In the genomic region with DNA sequence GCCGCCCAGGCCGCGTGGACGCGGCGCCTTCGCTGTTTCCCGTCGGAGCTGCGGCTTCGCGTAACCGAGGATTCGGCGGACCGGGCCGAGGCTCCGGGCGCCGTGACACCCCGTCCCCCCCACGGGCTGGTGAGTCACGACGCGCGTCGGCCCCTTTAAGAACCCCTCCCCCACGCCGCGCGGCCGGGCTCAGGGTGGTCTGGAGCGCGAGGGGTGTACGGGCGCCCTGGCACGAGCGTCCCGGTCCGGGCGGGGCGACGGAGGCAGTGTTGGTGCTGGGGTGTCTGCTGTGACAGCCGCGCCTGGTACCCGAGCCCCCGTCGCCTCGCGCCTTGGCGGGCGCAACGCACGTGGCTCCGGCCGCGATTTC, we compare ENCODE assay signal across 8 mouse cellular contexts. TPM values are rescaled to one million over a fixed set of nuclear protein-coding genes. Genes with fewer than 3 reads are reported as not detected.
DNase-seq lines count a peak whose midpoint lies in the region; ATAC-seq and TF ChIP-seq lines count a peak whose summit lies in the region.

No protein-coding gene starts in this region.

- under 1% methylated on average over 50 of the region's 57 CpGs for WGBS in kidney, postnatal 0 days
- under 1% methylated on average over 57 of the region's 57 CpGs for WGBS in forebrain, embryonic 10.5 days
- WGBS in stomach, embryonic 16.5 days: under 1% methylated on average over 56 of the region's 57 CpGs

- peak overlapping the region; percentile 97 for H3K27ac ChIP-seq in kidney, postnatal 0 days
- peak overlapping the region; percentile 93 for H3K27ac ChIP-seq in forebrain, embryonic 10.5 days
- H3K27ac ChIP-seq in stomach, embryonic 16.5 days (ENCODE audit: low read length): peak overlapping the region; percentile 99

- no peak for DNase-seq in kidney, postnatal 0 days (ENCODE audit: low spot score)
- DNase-seq in kidney, adult 8-10 months: no peak
- DNase-seq in adrenal gland, postnatal 25 days: peak; percentile 68
- peak; percentile 36 for DNase-seq in forebrain, embryonic 10.5 days (ENCODE audit: extremely low spot score, low spot score)
- peak; percentile 65 for DNase-seq in liver
- no peak for DNase-seq in left cerebral cortex, postnatal 36 days (ENCODE audit: low spot score in 2 of 2)

- no peak for TF ChIP-seq CTCF in kidney, postnatal 0 days (IDR thresholded peaks at IDR 0.05; ENCODE audit: low read depth)

- H3K36me3 ChIP-seq in kidney, postnatal 0 days (ENCODE audit: insufficient read depth, low read length): no peaks in the 10 kb centered on the region
- H3K36me3 ChIP-seq in forebrain, embryonic 10.5 days (replicated peaks): peaks cover 4% of the 10 kb centered on the region; the same call in 1 of the 2 replicates
- no peaks in the 10 kb centered on the region for H3K36me3 ChIP-seq in stomach, embryonic 16.5 days (ENCODE audit: control insufficient read depth, insufficient read depth, low read length)

- H3K4me3 ChIP-seq in kidney, postnatal 0 days (replicated peaks; ENCODE audit: low read depth, low read length): peak overlapping the region; percentile 65
- peak overlapping the region; percentile 92 for H3K4me3 ChIP-seq in forebrain, embryonic 10.5 days
- peak overlapping the region; percentile 90 for H3K4me3 ChIP-seq in stomach, embryonic 16.5 days (replicated peaks; ENCODE audit: low read length)

- ATAC-seq in kidney, postnatal 0 days (replicated peaks; ENCODE audit: low FRiP score, low read depth): peak; percentile 26
- ATAC-seq in stomach, embryonic 16.5 days (ENCODE audit: insufficient read depth, low FRiP score): peak; percentile 12; the same call in 1 of the 2 replicates
- ATAC-seq in erythroid progenitor cell, adult 5-6 weeks (replicated peaks; ENCODE audit: low FRiP score, poor library complexity, severe bottlenecking): no peak

- peaks cover 65% of the 10 kb centered on the region for H3K4me1 ChIP-seq in kidney, postnatal 0 days (replicated peaks; ENCODE audit: insufficient read depth, low read length)
- H3K4me1 ChIP-seq in forebrain, embryonic 10.5 days: peaks cover 97% of the 10 kb centered on the region
- H3K4me1 ChIP-seq in stomach, embryonic 16.5 days (ENCODE audit: control insufficient read depth, insufficient read depth, low read length): peaks cover 68% of the 10 kb centered on the region

- intact Hi-C loops in left cerebral cortex, postnatal 36 days (cut with DNase I): loop anchor here (5.0 kb wide), 1 partner anchor 35 kb away; no protein-coding TSS in a partner anchor

- H3K4me2 ChIP-seq in kidney, postnatal 0 days (ENCODE audit: low read length): peak overlapping the region; percentile 94
- peak overlapping the region; percentile 74 for H3K4me2 ChIP-seq in stomach, embryonic 16.5 days (ENCODE audit: low read depth, low read length)

- H3K9me3 ChIP-seq in kidney, postnatal 0 days (replicated peaks; ENCODE audit: low read length): no peaks in the 10 kb centered on the region
- H3K9me3 ChIP-seq in forebrain, embryonic 10.5 days: no peaks in the 10 kb centered on the region
- no peaks in the 10 kb centered on the region for H3K9me3 ChIP-seq in stomach, embryonic 16.5 days (replicated peaks; ENCODE audit: control insufficient read depth, low read length)

- peak overlapping the region; percentile 89 for H3K9ac ChIP-seq in kidney, postnatal 0 days (ENCODE audit: low read depth, low read length)
- H3K9ac ChIP-seq in stomach, embryonic 16.5 days (ENCODE audit: low read length): peak overlapping the region; percentile 95

- no peaks in the 10 kb centered on the region for H3K27me3 ChIP-seq in kidney, postnatal 0 days (ENCODE audit: insufficient read depth, low read length)
- peaks cover 30% of the 10 kb centered on the region for H3K27me3 ChIP-seq in forebrain, embryonic 10.5 days (ENCODE audit: poor library complexity, severe bottlenecking)
- no peaks in the 10 kb centered on the region for H3K27me3 ChIP-seq in stomach, embryonic 16.5 days (ENCODE audit: control insufficient read depth, insufficient read depth, low read length)

RNA-seq across cellular contexts. Expression of gene Mef2d, which starts 0.4 kb away (rescaled TPM):
- polyA plus RNA-seq in kidney, postnatal 0 days (2015; fragmentation: Nextera tagmentation; extraction: Ambion mirVana): 14.4 and 16.2 TPM in 2 replicates
- 104 TPM in 2 replicates for total RNA-seq in adrenal gland, postnatal 25 days (2021)
- polyA plus RNA-seq in forebrain, embryonic 10.5 days (2016; fragmentation: Nextera tagmentation; extraction: Ambion mirVana): 9.4 and 11.1 TPM in 2 replicates
- polyA plus RNA-seq in stomach, embryonic 16.5 days (2015; fragmentation: Nextera tagmentation; extraction: Ambion mirVana): 15.4 and 18.2 TPM in 2 replicates
- 36.9 and 37.8 TPM in 2 replicates for total RNA-seq in erythroid progenitor cell, adult 5-6 weeks (2015; ENCODE audit: low replicate concordance)
- total RNA-seq in erythroid progenitor cell, adult 5-6 weeks (2017; ENCODE audit: low replicate concordance): 15.3 and 16.9 TPM in 2 replicates
- total RNA-seq in left cerebral cortex, postnatal 36 days (2021): 100 to 1,000 TPM; 203 to 231 TPM

Comparison
In these comparisons a context has a peak if more than half of its experiments do, and no peak if none do; other contexts are left out.
1. DNase-seq: peak in adrenal gland, postnatal 25 days (single experiment), forebrain, embryonic 10.5 days (single experiment) and liver (single experiment); none in kidney, postnatal 0 days (single experiment), kidney, adult 8-10 months (0 of 2) and left cerebral cortex, postnatal 36 days (0 of 2).
2. Peak in every context shown above with its lines, with median percentiles within 50 percentile points of each other: H3K27ac ChIP-seq and H3K4me3 ChIP-seq.